Mouse (Mus musculus): ENCODE measurements around the gene Smarcd1. TPM values are rescaled to one million over a fixed set of nuclear protein-coding genes. Genes with fewer than 3 reads are reported as not detected.
"Not testable (repeated sequence)": the region's sequence is repeated elsewhere in the genome, so short reads cannot be mapped to it uniquely, and the experiment has no call there.

Gene Smarcd1
- total RNA-seq, 2 experiments from 2014 or later: 18.6 to 19.0 TPM

- peak; percentile 54 to 65 for DNase-seq
Measured at GRCm38 (mm10) chr15:99714206-99714605, 12.3 kb downstream of the Smarcd1 start.

GRCm38 (mm10) chr15:99714858-99715257 is 12.9 kb downstream of the Smarcd1 start:
- peak; percentile 81 to 87 for DNase-seq

GRCm38 (mm10) chr15:99715361-99715865 is 13.5 kb downstream of the Smarcd1 start:
- peak in 1 of 2 experiments; percentile 38 for DNase-seq

- no peak for DNase-seq
Measured at GRCm38 (mm10) chr15:99715982-99716746, 14.2 kb downstream of the Smarcd1 start.

GRCm38 (mm10) chr15:99716814-99717213 is 14.9 kb downstream of the Smarcd1 start:
- no peak for DNase-seq

- peak; percentile 67 to 74 for DNase-seq
Measured at GRCm38 (mm10) chr15:99717386-99718334, 15.7 kb downstream of the Smarcd1 start, which contains the start of gene Gpd1. Gene Gpd1, plus strand, starts transcription at chr15:99717515.

- peak; percentile 45 to 59 for DNase-seq
Measured at GRCm38 (mm10) chr15:99718461-99719021, 16.6 kb downstream of the Smarcd1 start.

GRCm38 (mm10) chr15:99719865-99720264 is 17.9 kb downstream of the Smarcd1 start:
- no peak for DNase-seq

GRCm38 (mm10) chr15:99721921-99722743 is 20.2 kb downstream of the Smarcd1 start:
- DNase-seq: no peak

- DNase-seq: peak in 1 of 2 experiments; percentile 40
Measured at GRCm38 (mm10) chr15:99723120-99723514, 21.2 kb downstream of the Smarcd1 start.

GRCm38 (mm10) chr15:99723515-99724291 is 21.8 kb downstream of the Smarcd1 start:
- peak; percentile 81 to 87 for DNase-seq

- DNase-seq: peak; percentile 81 to 84
Measured at GRCm38 (mm10) chr15:99724292-99725021, 22.5 kb downstream of the Smarcd1 start.

- DNase-seq: peak; percentile 98
Measured at GRCm38 (mm10) chr15:99725341-99726155, 23.6 kb downstream of the Smarcd1 start, which contains the start of gene Cox14. Gene Cox14, plus strand, starts transcription at chr15:99725618.

GRCm38 (mm10) chr15:99726549-99726948 is 24.6 kb downstream of the Smarcd1 start:
- DNase-seq: no peak

GRCm38 (mm10) chr15:99727039-99727438 is 25.1 kb downstream of the Smarcd1 start:
- not testable (repeated sequence) for DNase-seq

GRCm38 (mm10) chr15:99727525-99727924 is 25.6 kb downstream of the Smarcd1 start:
- no peak for DNase-seq

- no peak for DNase-seq
Measured at GRCm38 (mm10) chr15:99728211-99728610, 26.3 kb downstream of the Smarcd1 start.

GRCm38 (mm10) chr15:99729056-99729783 is 27.3 kb downstream of the Smarcd1 start:
- no peak for DNase-seq
